Mouse (Mus musculus): ENCODE measurements around the gene Dupd1. TPM values are rescaled to one million over a fixed set of nuclear protein-coding genes. Genes with fewer than 3 reads are reported as not detected.

The Dupd1 gene
- not detected for total RNA-seq (2021)
- long read RNA-seq, experiment 1: 0 reads
- long read RNA-seq, experiment 2: 0 reads

- intact Hi-C loops (cut with DNase I): no loop called here
- DNase-seq (ENCODE audit: low spot score in 2 of 2): no peak
These were observed at the start of gene Dupd1 for GRCm38 (mm10) chr14:21714486-21714885. Dupd1 (minus strand) TSS chr14:21714576.

- intact Hi-C loops (cut with DNase I): no loop called here
- DNase-seq (ENCODE audit: low spot score in 2 of 2): no peak
These were observed 49.4 kb upstream of the Dupd1 start for GRCm38 (mm10) chr14:21763736-21764135.

- intact Hi-C loops (cut with DNase I): no loop called here
- DNase-seq (ENCODE audit: low spot score in 2 of 2): no peak
These were observed 47.2 kb upstream of the Dupd1 start for GRCm38 (mm10) chr14:21761560-21761959.

GRCm38 (mm10) chr14:21753367-21753766 is 39.0 kb upstream of the Dupd1 start:
- intact Hi-C loops (cut with DNase I): loop anchor here (5.0 kb wide), 2 partner anchors 79 to 94 kb away; partner anchors contain the start of gene Comtd1
- DNase-seq (ENCODE audit: low spot score in 2 of 2): no peak

- no peak for DNase-seq (ENCODE audit: low spot score in 2 of 2)
- intact Hi-C loops (cut with DNase I): loop anchor here (5.0 kb wide), 2 partner anchors 80 to 95 kb away; partner anchors contain the start of gene Comtd1
These were observed 38.0 kb upstream of the Dupd1 start for GRCm38 (mm10) chr14:21752411-21752810.

GRCm38 (mm10) chr14:21750881-21751542 is 36.6 kb upstream of the Dupd1 start, which contains the start of gene Dusp13:
Dusp13 (minus strand) TSS chr14:21751181.
- intact Hi-C loops (cut with DNase I): loop anchor here (5.0 kb wide), 2 partner anchors 81 to 96 kb away; partner anchors contain the start of gene Comtd1
- peak; percentile 73 for DNase-seq (ENCODE audit: low spot score in 2 of 2)

- peak; percentile 85 to 90 for DNase-seq (ENCODE audit: low spot score in 2 of 2)
- intact Hi-C loops (cut with DNase I): loop anchor here (5.0 kb wide), 2 partner anchors 82 to 97 kb away; partner anchors contain the start of gene Comtd1
These were observed 35.9 kb upstream of the Dupd1 start, which contains the start of gene Samd8 for GRCm38 (mm10) chr14:21750008-21750880. Samd8 (plus strand) TSS chr14:21750531.

- DNase-seq (ENCODE audit: low spot score in 2 of 2): peak in 1 of 2 experiments; percentile 74
- intact Hi-C loops (cut with DNase I): loop anchor here (10.0 kb wide), 1 partner anchor 494 kb away; no protein-coding TSS in a partner anchor
These were observed 33.9 kb upstream of the Dupd1 start for GRCm38 (mm10) chr14:21748142-21748870.

- intact Hi-C loops (cut with DNase I): loop anchor here (10.0 kb wide), 1 partner anchor 493 kb away; no protein-coding TSS in a partner anchor
- no peak for DNase-seq (ENCODE audit: low spot score in 2 of 2)
These were observed 33.2 kb upstream of the Dupd1 start for GRCm38 (mm10) chr14:21747436-21748141.

GRCm38 (mm10) chr14:21746846-21747245 is 32.5 kb upstream of the Dupd1 start:
- DNase-seq (ENCODE audit: low spot score in 2 of 2): no peak
- intact Hi-C loops (cut with DNase I): loop anchor here (10.0 kb wide), 1 partner anchor 492 kb away; no protein-coding TSS in a partner anchor

- intact Hi-C loops (cut with DNase I): loop anchor here (10.0 kb wide), 1 partner anchor 491 kb away; no protein-coding TSS in a partner anchor
- DNase-seq (ENCODE audit: low spot score in 2 of 2): no peak
These were observed 31.9 kb upstream of the Dupd1 start for GRCm38 (mm10) chr14:21746251-21746650.

- DNase-seq (ENCODE audit: low spot score in 2 of 2): no peak
- intact Hi-C loops (cut with DNase I): loop anchor here (10.0 kb wide), 1 partner anchor 490 kb away; no protein-coding TSS in a partner anchor
These were observed 30.8 kb upstream of the Dupd1 start for GRCm38 (mm10) chr14:21745149-21745548.

GRCm38 (mm10) chr14:21744169-21744568 is 29.8 kb upstream of the Dupd1 start:
- DNase-seq (ENCODE audit: low spot score in 2 of 2): no peak
- intact Hi-C loops (cut with DNase I): loop anchor here (5.0 to 10.0 kb wide), 5 partner anchors 67 to 622 kb away; no protein-coding TSS in a partner anchor

- intact Hi-C loops (cut with DNase I): loop anchor here (5.0 to 10.0 kb wide), 5 partner anchors 65 to 620 kb away; no protein-coding TSS in a partner anchor
- no peak for DNase-seq (ENCODE audit: low spot score in 2 of 2)
These were observed 28.1 kb upstream of the Dupd1 start for GRCm38 (mm10) chr14:21742441-21742840.

GRCm38 (mm10) chr14:21741786-21742185 is 27.4 kb upstream of the Dupd1 start:
- intact Hi-C loops (cut with DNase I): loop anchor here (2.0 to 10.0 kb wide), 6 partner anchors 64 to 619 kb away; no protein-coding TSS in a partner anchor
- peak; percentile 84 to 90 for DNase-seq (ENCODE audit: low spot score in 2 of 2)

GRCm38 (mm10) chr14:21741314-21741713 is 26.9 kb upstream of the Dupd1 start:
- intact Hi-C loops (cut with DNase I): loop anchor here (2.0 to 10.0 kb wide), 6 partner anchors 64 to 619 kb away; no protein-coding TSS in a partner anchor

GRCm38 (mm10) chr14:21740345-21740744 is 26.0 kb upstream of the Dupd1 start:
- intact Hi-C loops (cut with DNase I): loop anchor here (2.0 to 10.0 kb wide), 6 partner anchors 63 to 618 kb away; no protein-coding TSS in a partner anchor
- no peak for DNase-seq (ENCODE audit: low spot score in 2 of 2)

More at GRCm38 (mm10) chr14:21741314-21741713, 26.9 kb upstream of the Dupd1 start:
- DNase-seq (ENCODE audit: low spot score in 2 of 2): no peak
